Mouse (Mus musculus) splenic B cell, adult 2 months (primary cell): Measurements from ENCODE around the gene Sdhaf1.

Source experiments
- DNase-seq: peaks from one replicate; pipeline ENCODE4 v3.0.0-alpha.2; 2011; ENCODE audit warnings: low read depth, low spot score
- H3K27me3 ChIP-seq: 2 replicates; pipeline ENCODE4 v1.6.1; 2012; ENCODE audit warnings: mild to moderate bottlenecking, low read length, moderate library complexity, mixed read lengths; ENCODE audit not compliant: control insufficient read depth, poor library complexity, insufficient read depth, severe bottlenecking
- H3K36me3 ChIP-seq: 2 replicates; pipeline ENCODE4 v1.6.1; 2012; ENCODE audit warnings: mild to moderate bottlenecking, low read length, moderate library complexity, mixed read lengths; ENCODE audit not compliant: control insufficient read depth, poor library complexity, insufficient read depth, severe bottlenecking

The Sdhaf1 gene

DNA sequence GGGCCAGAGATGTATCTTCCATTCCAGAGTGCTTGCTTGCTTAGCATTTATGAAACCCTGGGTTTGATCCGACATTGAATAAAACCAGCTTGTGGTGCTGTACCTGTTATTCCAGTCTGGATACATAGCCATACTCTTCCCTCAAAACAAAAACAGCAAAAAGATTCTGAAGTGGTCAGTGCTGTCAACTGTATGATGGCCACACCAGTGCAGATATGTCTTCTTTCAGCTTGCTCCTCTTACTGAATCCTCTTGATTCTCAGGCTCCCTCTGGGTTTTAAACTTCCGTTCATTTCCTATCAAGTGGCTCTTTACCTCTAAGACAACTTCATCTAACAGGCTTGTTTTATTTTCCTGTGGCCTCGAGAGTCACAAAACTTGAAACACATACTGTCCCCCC, at the start of gene Sdhaf1:
TSS of gene Sdhaf1 (minus strand) at position 101 of the 400 bp plus-strand sequence.
- no peaks in the 10 kb centered on the region for H3K36me3 ChIP-seq
- no peaks in the 10 kb centered on the region for H3K27me3 ChIP-seq
- no peak for DNase-seq

DNA sequence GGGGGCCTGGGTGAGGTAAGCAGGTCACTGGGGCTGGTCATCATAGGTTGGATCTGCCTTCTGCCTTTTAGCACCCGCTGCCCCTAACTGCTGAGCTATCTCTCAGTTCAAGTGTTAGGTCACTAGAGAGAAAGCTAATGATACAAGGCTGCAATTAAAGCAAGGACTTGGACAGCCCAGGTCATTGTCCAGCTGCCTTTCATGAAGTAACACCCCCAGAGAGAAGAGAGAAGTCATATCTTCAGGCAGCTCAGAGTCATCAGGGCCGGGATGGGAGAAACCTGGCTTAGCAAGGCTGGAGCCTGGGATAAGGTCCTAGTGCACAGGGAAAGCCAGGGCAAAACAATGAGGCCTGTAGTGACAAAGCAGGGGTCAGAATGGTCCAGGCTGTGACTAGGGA, 43.8 kb upstream of the Sdhaf1 start:
- DNase-seq: no peak

DNA sequence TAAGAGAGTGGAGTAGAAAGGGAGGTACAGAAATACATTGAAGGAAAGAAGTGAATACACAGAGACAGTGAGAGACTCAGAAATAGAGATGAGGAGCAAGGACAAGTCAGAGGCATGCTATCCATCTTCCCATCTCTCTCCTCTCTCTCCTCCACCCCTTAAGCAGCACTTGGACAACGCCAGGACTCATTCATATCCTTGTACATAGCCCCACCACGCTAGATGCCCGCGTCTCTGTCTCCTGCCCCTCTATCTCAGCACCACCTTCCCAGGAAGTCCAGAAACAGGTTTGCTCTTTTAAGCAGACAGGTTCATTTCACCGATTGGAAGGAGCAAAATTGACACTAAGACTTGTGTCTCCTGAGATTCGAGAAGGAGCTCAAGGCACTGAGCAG, 39.6 kb upstream of the Sdhaf1 start:
- H3K36me3 ChIP-seq: no peaks in the 10 kb centered on the region
- no peaks in the 10 kb centered on the region for H3K27me3 ChIP-seq

More for the DNA sequence above, 43.8 kb upstream of the Sdhaf1 start:
- Histone ChIP-seq H3K27me3 (no peaks in the 10 kb centered on the region; the same call in 1 of the 2 replicates), H3K36me3 (no peaks in the 10 kb centered on the region)

GRCm38 (mm10) chr7:30362652-30363343, 39.1 kb upstream of the Sdhaf1 start, which contains the start of gene Lrfn3:
Gene Lrfn3 (minus strand): TSS chr7:30362772.
- H3K36me3 ChIP-seq: no peaks in the 10 kb centered on the region
- DNase-seq: no peak
- H3K27me3 ChIP-seq: no peaks in the 10 kb centered on the region

More for the DNA sequence above, 39.6 kb upstream of the Sdhaf1 start:
- DNase-seq: no peak

DNA sequence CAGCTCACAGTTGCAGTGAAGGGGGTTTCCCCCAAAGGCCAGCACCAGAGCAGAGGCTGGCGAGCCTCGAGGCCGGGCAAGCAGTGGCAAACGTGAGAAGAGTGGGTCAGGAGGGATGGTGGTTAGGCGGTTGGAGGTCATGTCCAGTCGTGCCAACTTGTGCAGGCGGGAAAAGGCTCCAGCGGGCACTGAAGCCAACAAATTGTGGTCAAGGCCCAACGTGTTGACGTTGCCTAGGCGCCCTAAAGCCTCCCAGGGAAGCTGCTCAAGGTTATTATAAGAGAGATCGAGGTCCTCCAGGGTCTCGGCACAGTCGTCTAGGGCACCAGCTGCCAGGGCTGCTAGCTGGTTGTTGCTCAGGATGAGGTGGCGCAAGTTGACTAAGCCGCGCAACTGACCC, 36.3 kb upstream of the Sdhaf1 start:
- Histone ChIP-seq H3K27me3 (no peaks in the 10 kb centered on the region), H3K36me3 (no peaks in the 10 kb centered on the region)
- no peak for DNase-seq

DNA sequence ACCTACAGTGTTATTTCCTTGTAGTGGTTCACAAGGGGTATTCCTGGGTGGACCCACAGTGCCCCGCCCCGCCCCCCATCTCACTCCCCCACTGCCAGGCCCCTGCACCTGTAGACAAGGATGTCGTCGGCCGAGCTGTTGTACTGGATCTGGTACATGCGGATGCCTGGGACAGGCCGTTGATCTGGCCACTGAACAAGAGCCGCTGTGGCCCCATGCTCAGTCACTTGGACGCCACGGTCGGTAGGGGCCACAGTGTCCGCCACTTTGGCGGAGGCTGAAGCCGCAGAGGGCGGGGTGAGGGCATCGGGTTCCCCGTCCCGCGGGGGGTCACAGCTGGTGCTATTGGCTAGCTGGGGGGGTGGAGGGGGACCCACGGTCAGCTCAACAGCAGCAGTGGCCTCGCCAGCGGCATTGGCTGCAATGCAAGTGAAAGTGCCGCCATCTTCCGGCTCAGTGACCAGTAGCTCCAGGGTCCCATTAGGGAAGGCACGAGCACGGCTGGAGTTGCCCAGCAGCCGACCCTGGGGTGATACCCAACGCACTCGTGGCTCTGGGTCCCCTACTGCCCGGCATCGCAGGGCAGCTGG, 35.7 kb upstream of the Sdhaf1 start:
- no peaks in the 10 kb centered on the region for H3K36me3 ChIP-seq
- no peak for DNase-seq

GRCm38 (mm10) chr7:30358378-30359186, 34.9 kb upstream of the Sdhaf1 start:
- no peaks in the 10 kb centered on the region for H3K27me3 ChIP-seq
- H3K36me3 ChIP-seq: no peaks in the 10 kb centered on the region
- DNase-seq: no peak

More for the DNA sequence above, 35.7 kb upstream of the Sdhaf1 start:
- no peaks in the 10 kb centered on the region for H3K27me3 ChIP-seq

GRCm38 (mm10) chr7:30354059-30354458, 30.4 kb upstream of the Sdhaf1 start:
- no peaks in the 10 kb centered on the region for H3K36me3 ChIP-seq
- no peaks in the 10 kb centered on the region for H3K27me3 ChIP-seq
- DNase-seq: no peak

DNA sequence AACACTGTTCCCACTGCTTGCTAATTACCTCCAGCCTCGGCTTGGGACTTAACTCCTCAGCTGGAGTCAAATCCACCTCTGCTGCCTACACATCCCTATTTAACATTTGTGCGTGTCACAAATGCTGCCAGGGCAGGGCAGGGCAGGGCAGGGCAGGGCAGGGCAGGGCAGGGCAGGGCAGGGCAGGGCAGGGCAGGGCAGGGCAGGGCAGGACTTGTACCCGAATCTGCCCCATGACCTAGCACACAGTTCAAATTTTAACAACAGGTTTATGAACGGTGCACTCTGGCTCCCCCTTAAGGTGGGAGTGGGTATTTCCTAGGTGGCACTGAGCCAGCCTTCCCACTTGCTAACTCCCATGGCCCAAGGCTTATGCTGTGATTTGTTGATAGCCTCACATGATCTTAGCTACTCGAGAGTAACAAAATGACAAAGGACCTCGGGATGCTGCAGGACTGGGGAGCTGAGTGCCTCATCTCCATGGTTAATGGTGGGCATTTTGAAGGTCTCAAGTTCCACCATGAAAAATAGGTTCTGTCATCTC, 29.7 kb upstream of the Sdhaf1 start:
- Histone ChIP-seq H3K27me3 (no peaks in the 10 kb centered on the region; the same call in 1 of the 2 replicates), H3K36me3 (no peaks in the 10 kb centered on the region)
- DNase-seq: peak; percentile 79

GRCm38 (mm10) chr7:30347828-30348227, 24.1 kb upstream of the Sdhaf1 start:
- no peaks in the 10 kb centered on the region; the same call in 1 of the 2 replicates for H3K27me3 ChIP-seq
- no peaks in the 10 kb centered on the region for H3K36me3 ChIP-seq
- peak; percentile 79 for DNase-seq

DNA sequence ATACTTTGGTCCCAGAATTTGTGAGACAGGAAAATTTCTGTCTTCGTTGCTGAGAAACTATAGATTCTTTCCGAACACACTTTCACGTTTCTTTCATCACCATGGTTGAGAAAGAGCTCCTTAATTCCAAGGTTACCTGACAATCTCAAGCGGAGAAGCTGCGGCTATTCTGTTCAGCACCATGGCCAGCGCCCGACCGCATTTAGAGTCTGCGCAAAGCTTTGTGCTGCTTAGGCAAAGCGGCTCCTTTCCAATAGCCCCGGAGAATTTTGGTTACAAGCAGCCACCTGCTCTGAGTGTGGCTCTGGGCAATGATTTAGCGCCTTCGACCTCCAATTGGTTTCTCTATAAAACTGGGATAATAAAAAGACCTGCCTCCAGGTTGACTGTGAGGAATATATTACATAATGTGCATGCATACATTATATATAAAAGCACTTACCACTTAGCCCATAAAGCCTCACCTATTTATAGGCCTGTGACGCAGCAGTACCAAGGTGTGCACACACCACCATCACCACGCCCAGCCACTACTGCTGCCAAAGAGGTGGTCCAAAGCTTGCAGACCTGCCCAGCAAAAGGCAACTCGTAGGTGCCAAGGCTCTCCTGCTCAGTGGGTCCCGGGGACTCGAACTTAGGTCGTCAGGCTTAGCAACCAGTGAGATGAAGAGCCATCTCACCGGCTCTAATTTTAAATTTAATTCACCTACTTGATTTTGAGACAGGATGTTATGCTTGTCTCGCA, 23.1 kb upstream of the Sdhaf1 start:
- no peaks in the 10 kb centered on the region for H3K36me3 ChIP-seq
- peak; percentile 74 for DNase-seq
- H3K27me3 ChIP-seq: no peaks in the 10 kb centered on the region; the same call in 1 of the 2 replicates

- no peak for DNase-seq
- Histone ChIP-seq H3K27me3 (no peaks in the 10 kb centered on the region), H3K36me3 (no peaks in the 10 kb centered on the region)
Measured at GRCm38 (mm10) chr7:30339432-30340109, 15.9 kb upstream of the Sdhaf1 start.

DNA sequence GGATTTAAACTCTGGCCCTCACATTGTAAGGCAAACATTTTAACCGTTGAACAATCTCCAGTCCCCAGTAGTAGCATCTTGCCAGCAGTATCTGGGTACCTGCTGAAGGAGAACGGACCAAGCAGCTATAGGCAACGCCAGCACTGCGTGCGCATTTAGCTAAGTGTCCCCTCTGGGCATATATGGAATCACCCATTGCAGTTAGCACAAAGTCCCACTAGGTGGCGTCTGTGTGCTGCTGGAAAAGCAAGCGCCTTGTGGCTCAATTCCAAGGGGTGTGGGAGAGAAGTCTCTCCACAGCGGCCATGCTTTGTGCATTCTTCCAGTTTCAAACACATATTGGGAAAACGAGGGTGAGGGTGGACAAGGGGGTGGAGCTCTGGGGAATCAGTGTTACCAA, 12.7 kb upstream of the Sdhaf1 start:
- no peaks in the 10 kb centered on the region for H3K27me3 ChIP-seq
- DNase-seq: peak; percentile 73
- no peaks in the 10 kb centered on the region for H3K36me3 ChIP-seq

GRCm38 (mm10) chr7:30335688-30336087, 12.0 kb upstream of the Sdhaf1 start:
- no peak for DNase-seq
- Histone ChIP-seq H3K36me3 (no peaks in the 10 kb centered on the region), H3K27me3 (no peaks in the 10 kb centered on the region)
